Mouse (Mus musculus): ENCODE measurements at regions not wholly inside any gene's neighbourhood (a gene's known extent, or its start where the extent isn't known, plus 50 kb on each side); places are given as distances from the start of the nearest gene placed in this dataset.
A peak's percentile ranks its signal among the peaks of the same experiment; 100 is the strongest.

GRCm38 (mm10) chr15:62170337-62170736 is 1247.5 kb upstream of the A1bg start:
- DNase-seq: no peak

GRCm38 (mm10) chr15:62169591-62170019 is 1246.8 kb upstream of the A1bg start:
- DNase-seq: no peak

GRCm38 (mm10) chr15:62168958-62169590 is 1246.3 kb upstream of the A1bg start:
- no peak for DNase-seq

GRCm38 (mm10) chr15:62168522-62168921 is 1245.7 kb upstream of the A1bg start:
- no peak for DNase-seq

- no peak for DNase-seq
These were observed 1244.0 kb upstream of the A1bg start for GRCm38 (mm10) chr15:62166786-62167185.

- DNase-seq: no peak
These were observed 1243.2 kb upstream of the A1bg start for GRCm38 (mm10) chr15:62165826-62166500.

- DNase-seq: peak; percentile 39
These were observed 1242.1 kb upstream of the A1bg start for GRCm38 (mm10) chr15:62164766-62165410.

GRCm38 (mm10) chr15:62163203-62163602 is 1240.4 kb upstream of the A1bg start:
- no peak for DNase-seq

- DNase-seq: no peak
These were observed 1239.9 kb upstream of the A1bg start for GRCm38 (mm10) chr15:62162648-62163194.

GRCm38 (mm10) chr15:62161975-62162647 is 1239.3 kb upstream of the A1bg start:
- DNase-seq: peak; percentile 92

- DNase-seq: peak; percentile 64
These were observed 1238.2 kb upstream of the A1bg start for GRCm38 (mm10) chr15:62161061-62161460.

- no peak for DNase-seq
These were observed 1236.3 kb upstream of the A1bg start for GRCm38 (mm10) chr15:62158875-62159675.

GRCm38 (mm10) chr15:62157200-62158033 is 1234.6 kb upstream of the A1bg start:
- peak; percentile 57 for DNase-seq

- no peak for DNase-seq
These were observed 1230.4 kb upstream of the A1bg start for GRCm38 (mm10) chr15:62153222-62153621.

GRCm38 (mm10) chr15:62152133-62152532 is 1229.3 kb upstream of the A1bg start:
- no peak for DNase-seq

- no peak for DNase-seq
These were observed 1228.9 kb upstream of the A1bg start for GRCm38 (mm10) chr15:62151690-62152089.

- no peak for DNase-seq
These were observed 1227.5 kb upstream of the A1bg start for GRCm38 (mm10) chr15:62150296-62150695.

- no peak for DNase-seq
These were observed 1225.9 kb upstream of the A1bg start for GRCm38 (mm10) chr15:62148680-62149237.

GRCm38 (mm10) chr15:62147343-62147953 is 1224.6 kb upstream of the A1bg start:
- no peak for DNase-seq

GRCm38 (mm10) chr15:62145643-62146285 is 1223.0 kb upstream of the A1bg start:
- DNase-seq: no peak
